Mouse (Mus musculus) CD4-positive helper T cell, adult 2 months (primary cell): ENCODE results near the gene Mlx.
A peak's percentile ranks its signal among the peaks of the same experiment; 100 is the strongest.
"Not testable (repeated sequence)": the region's sequence is repeated elsewhere in the genome, so short reads cannot be mapped to it uniquely, and the experiment has no call there.

Source experiments
- DNase-seq: peaks from one replicate; pipeline ENCODE4 v3.0.0-alpha.2; 2012; ENCODE audit warnings: low read depth, missing footprints, low spot score

The Mlx gene

GRCm38 (mm10) chr11:101098231-101098630, 11.2 kb downstream of the Mlx start:
- no peak for DNase-seq

GRCm38 (mm10) chr11:101103011-101103410, 15.9 kb downstream of the Mlx start:
- no peak for DNase-seq

GRCm38 (mm10) chr11:101109351-101109750, 22.3 kb downstream of the Mlx start:
- no peak for DNase-seq

- no peak for DNase-seq
Observed at GRCm38 (mm10) chr11:101110708-101111107, 23.6 kb downstream of the Mlx start.

GRCm38 (mm10) chr11:101111178-101111577, 24.1 kb downstream of the Mlx start:
- DNase-seq, result no peak

- DNase-seq, result no peak
Observed at GRCm38 (mm10) chr11:101112186-101112585, 25.1 kb downstream of the Mlx start.

GRCm38 (mm10) chr11:101115564-101115963, 28.5 kb downstream of the Mlx start:
- no peak for DNase-seq

- DNase-seq, result peak; percentile 27
Observed at GRCm38 (mm10) chr11:101118105-101118504, 31.0 kb downstream of the Mlx start.

GRCm38 (mm10) chr11:101119131-101119760, 32.2 kb downstream of the Mlx start:
- DNase-seq, result no peak

GRCm38 (mm10) chr11:101119761-101120544, 32.9 kb downstream of the Mlx start, which contains the start of the genes Retreg3 and Tubg1:
Retreg3 (minus strand) TSS chr11:101119893.
Tubg1 (plus strand) TSS chr11:101119938.
- peak; percentile 100 for DNase-seq

- no peak for DNase-seq
Observed at GRCm38 (mm10) chr11:101120545-101121188, 33.6 kb downstream of the Mlx start.

- DNase-seq, result not testable (repeated sequence)
Observed at GRCm38 (mm10) chr11:101124494-101124893, 37.4 kb downstream of the Mlx start.

- not testable (repeated sequence) for DNase-seq
Observed at GRCm38 (mm10) chr11:101125008-101125407, 37.9 kb downstream of the Mlx start.

GRCm38 (mm10) chr11:101127075-101127474, 40.0 kb downstream of the Mlx start:
- peak; percentile 17 for DNase-seq

- DNase-seq, result no peak
Observed at GRCm38 (mm10) chr11:101128996-101129577, 42.0 kb downstream of the Mlx start.

GRCm38 (mm10) chr11:101130056-101130756, 43.1 kb downstream of the Mlx start:
- no peak for DNase-seq

GRCm38 (mm10) chr11:101131187-101131586, 44.1 kb downstream of the Mlx start:
- DNase-seq, result no peak

- peak; percentile 35 for DNase-seq
Observed at GRCm38 (mm10) chr11:101131701-101132100, 44.6 kb downstream of the Mlx start.

GRCm38 (mm10) chr11:101133037-101133436, 46.0 kb downstream of the Mlx start:
- no peak for DNase-seq

- DNase-seq, result no peak
Observed at GRCm38 (mm10) chr11:101134217-101134865, 47.3 kb downstream of the Mlx start.

GRCm38 (mm10) chr11:101137000-101137399, 49.9 kb downstream of the Mlx start:
- DNase-seq, result no peak
